Mouse (Mus musculus): ENCODE data around the gene Mchr1. TPM values are rescaled to one million over a fixed set of nuclear protein-coding genes. Genes with fewer than 3 reads are reported as not detected.

Mchr1 gene
- polyA plus RNA-seq (2015; fragmentation: Nextera tagmentation; extraction: Ambion mirVana), result 0.12 TPM in 1 of 2 replicates, not detected in the other

GRCm38 (mm10) chr15:81235086-81235920 is at the start of gene Mchr1:
Mchr1 (plus strand) TSS chr15:81235499.

GRCm38 (mm10) chr15:81190630-81191178 is 44.6 kb upstream of the Mchr1 start, which contains the start of gene Mrtfa:
Mrtfa (minus strand) TSS chr15:81190757.

Other genes starting within 250 kb of the Mchr1 start
- 13.4 and 16.4 TPM in 2 replicates for gene Mrtfa, start 44.7 kb upstream of the Mchr1 start, polyA plus RNA-seq (2015; fragmentation: Nextera tagmentation; extraction: Ambion mirVana)
- gene Slc25a17, start 125.3 kb downstream of the Mchr1 start, polyA plus RNA-seq (2015; fragmentation: Nextera tagmentation; extraction: Ambion mirVana), result 41.4 and 41.9 TPM in 2 replicates
- 62.5 and 69.0 TPM in 2 replicates for gene St13, start 164.6 kb downstream of the Mchr1 start, polyA plus RNA-seq (2015; fragmentation: Nextera tagmentation; extraction: Ambion mirVana)
- gene Xpnpep3, start 164.6 kb downstream of the Mchr1 start, polyA plus RNA-seq (2015; fragmentation: Nextera tagmentation; extraction: Ambion mirVana), result 5.0 TPM in 2 replicates
- 0.96 and 1.7 TPM in 2 replicates for gene Dnajb7, start 172.8 kb downstream of the Mchr1 start, polyA plus RNA-seq (2015; fragmentation: Nextera tagmentation; extraction: Ambion mirVana)
- gene Rbx1, start 230.8 kb downstream of the Mchr1 start, polyA plus RNA-seq (2015; fragmentation: Nextera tagmentation; extraction: Ambion mirVana), result 383 and 402 TPM in 2 replicates